Mouse (Mus musculus) WW6 (cell line): ENCODE data around the gene Olfr64.
A peak's percentile ranks its signal among the peaks of the same experiment; 100 is the strongest.

Experiments used
- DNase-seq: peaks from one replicate; pipeline ENCODE4 v3.0.0-alpha.2; 2013; ENCODE audit warnings: low read depth, low spot score

The Olfr64 gene

GRCm38 (mm10) chr7:103894385-103894784 lies at the start of gene Olfr64:
TSS of gene Olfr64 (minus strand) at chr7:103894485.
- no peak for DNase-seq

DNA sequence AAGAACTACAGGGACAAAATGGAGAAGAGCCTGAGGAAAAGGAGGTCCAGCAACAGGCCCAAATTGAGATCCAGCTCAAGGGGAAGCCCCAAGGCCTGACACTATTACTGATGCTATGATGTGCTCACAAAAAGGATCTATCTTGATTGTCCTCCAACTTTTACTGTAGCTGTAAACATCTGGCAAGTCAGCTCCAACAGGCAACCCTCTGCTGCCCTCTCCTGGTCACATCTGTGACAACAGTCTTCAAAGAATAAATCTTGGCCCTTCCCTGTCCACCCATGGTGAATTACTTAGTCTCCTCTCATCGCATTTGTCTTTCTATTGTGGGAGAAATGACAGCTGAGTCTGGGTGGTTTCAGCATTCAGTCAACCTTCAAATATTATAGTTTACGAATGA lies 48.4 kb upstream of the Olfr64 start:
- DNase-seq, result peak; percentile 28

- no peak for DNase-seq
These were observed 40.0 kb upstream of the Olfr64 start, which contains the start of gene Olfr632 for GRCm38 (mm10) chr7:103934264-103934663. TSS of gene Olfr632 (plus strand) at chr7:103934347.

- DNase-seq, result no peak
These were observed 34.2 kb upstream of the Olfr64 start, which contains the start of gene Olfr631 for GRCm38 (mm10) chr7:103928525-103928924. TSS of gene Olfr631 (plus strand) at chr7:103928825.

DNA sequence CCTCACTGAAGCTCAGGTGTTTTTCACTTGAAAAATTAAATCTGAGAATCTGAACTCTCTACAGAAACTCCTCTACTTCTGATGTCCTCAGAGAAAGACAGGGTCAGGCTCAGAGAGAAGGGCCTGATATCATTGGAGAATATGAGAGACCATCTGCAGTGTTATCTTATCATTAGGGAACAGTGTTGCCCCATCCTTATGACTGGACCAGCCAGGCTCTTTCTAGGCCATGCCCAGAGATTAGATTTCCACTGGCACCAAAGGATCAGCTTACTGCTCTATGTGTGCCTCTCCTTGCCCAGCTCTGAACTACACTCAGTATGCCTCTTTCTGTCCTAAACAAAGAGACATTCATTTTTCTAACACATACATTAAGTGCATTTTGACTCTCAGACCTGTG lies 21.1 kb upstream of the Olfr64 start:
- DNase-seq, result no peak

DNA sequence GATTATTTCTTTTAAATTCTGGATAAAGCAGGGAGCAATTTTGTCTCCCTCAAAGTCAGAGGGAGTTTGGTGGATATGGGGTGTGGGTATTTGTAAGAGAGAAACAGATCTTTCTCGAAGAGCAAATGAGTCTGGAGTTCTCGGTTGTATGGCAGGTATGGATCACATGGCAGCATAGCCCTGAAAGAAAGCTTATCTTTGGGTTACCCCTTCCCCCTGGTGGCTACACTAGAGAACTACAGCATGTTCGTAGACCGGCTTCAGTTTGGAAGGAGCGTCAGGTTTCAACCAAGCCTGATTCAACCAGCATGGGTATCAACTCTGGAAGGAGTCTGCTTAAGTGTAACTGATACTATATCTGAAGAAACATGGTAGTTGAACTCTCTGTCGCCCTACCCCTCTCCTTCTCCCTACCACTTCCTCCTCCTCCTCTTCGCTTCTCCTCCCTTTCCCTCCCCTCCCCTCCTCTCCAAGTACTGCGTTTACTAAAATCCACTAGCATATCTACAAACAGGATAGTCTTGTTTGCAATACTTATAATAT lies 18.8 kb upstream of the Olfr64 start:
- DNase-seq, result peak; percentile 18

DNA sequence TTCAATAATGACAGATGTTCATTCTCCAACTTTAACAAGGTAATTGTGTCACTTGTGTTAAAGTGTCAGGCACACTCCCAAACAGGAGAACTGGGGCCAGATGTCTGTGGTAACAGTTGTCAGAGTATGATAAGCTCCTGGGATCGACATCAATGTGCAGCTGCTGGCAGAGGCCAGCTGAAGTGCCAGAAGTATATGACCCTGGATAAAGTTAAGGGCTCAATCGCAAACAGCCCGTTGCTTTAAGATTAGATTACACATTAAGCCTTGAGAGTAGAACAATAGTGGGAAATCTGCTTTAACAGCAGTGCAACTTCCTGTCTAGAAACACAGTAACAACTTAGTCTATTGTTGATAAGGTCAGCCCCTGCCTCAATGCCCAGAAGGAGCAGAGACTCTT lies 15.8 kb upstream of the Olfr64 start:
- DNase-seq, result no peak

DNA sequence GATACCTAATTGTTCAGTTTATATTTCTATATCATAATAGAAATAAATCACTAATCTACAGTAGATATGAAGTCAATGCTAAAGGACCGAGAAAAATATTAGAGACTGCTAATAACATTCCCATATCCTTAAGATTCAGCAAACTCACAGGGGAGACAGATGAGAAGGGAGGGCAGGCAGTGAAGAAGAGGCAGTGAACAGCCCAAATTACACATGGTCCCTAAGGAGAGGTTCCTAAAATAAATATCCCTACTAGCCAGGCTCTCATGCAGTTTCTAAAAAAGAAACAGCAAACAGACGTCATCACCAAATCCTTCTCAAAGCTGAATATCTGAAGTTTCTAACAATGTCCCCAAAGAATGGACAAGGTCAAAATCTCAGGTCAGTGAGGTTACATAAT lies 8.9 kb upstream of the Olfr64 start, which contains the start of gene Olfr65:
TSS of gene Olfr65 (plus strand) at position 301 of the 400 bp plus-strand sequence.
- no peak for DNase-seq

DNA sequence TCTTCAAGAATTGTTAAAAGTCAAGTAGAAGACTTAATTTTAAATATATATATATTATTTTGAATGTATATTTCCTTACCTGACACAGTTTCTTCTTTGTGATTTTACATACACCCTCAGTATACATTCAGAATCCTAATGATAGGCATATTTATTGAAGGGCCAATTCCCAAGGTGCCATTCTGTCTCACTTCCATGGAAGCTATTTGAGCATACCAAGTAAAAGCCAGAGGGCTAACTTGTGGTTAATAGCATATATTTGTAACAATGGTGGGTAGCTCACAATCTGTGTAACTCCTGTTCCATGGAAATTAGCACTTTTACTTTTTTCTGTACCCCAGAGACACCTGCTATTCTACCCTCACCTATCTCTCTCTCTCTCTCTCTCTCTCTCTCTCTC lies 8.1 kb downstream of the Olfr64 start, which contains the start of gene Olfr66:
TSS of gene Olfr66 (minus strand) at position 101 of the 400 bp plus-strand sequence.
- no peak for DNase-seq

GRCm38 (mm10) chr7:103877093-103877492 lies 17.2 kb downstream of the Olfr64 start:
- no peak for DNase-seq

DNA sequence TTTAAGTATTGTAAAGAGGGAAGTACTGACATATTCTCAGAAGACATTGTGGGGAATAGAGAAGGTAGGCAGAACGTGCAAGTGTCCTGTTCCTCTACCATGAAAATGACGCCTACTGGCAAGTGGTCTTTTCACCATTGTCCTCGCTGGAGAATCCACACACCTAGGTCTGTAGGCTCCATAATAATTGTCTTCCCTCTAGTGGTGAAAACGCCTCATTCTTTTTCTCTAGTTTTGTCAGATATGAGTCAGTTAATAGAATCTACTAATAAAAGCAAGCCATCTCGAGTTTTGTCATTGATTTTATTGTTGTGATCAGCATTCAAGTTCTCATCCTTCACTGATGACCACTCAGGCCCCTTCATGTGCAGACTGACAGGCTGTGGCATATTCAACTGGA lies 19.8 kb downstream of the Olfr64 start:
- no peak for DNase-seq

DNA sequence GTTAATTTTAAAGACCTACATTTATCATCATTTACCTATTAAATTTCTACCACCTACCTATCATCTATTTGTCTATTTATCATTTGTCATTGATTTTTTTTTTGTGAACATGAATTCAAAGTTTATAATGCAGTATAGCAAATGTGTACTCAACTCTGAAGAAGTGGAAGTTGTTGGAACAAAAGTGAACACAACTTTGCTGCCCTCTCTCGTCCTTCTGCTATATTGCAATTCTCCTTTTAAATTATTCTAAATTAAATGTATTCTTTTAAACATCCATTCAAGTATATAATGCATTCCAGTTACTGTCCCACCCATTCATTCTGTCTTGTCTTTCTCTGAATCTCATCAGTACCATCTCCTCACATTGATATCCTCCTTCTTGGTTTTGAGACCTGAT lies 21.2 kb downstream of the Olfr64 start:
- DNase-seq, result no peak

DNA sequence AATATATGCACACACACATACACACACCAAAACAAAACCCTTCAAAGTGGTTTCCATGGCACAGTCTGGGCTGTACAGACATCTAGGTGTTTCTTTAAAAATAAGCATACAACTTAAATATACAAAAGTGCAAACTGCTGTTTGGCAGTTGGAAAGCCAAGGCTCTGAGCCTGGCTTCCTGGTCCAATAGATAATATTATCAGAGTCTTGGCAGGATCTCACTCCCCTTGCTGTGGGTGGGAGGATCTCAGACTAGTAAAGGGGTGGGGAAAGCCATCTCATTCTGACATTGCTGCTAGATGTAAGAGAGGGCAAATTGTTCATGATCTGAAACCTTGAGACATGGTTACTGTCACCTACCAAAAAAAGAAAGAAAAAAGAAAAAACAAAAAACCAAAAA lies 23.6 kb downstream of the Olfr64 start:
- no peak for DNase-seq

DNA sequence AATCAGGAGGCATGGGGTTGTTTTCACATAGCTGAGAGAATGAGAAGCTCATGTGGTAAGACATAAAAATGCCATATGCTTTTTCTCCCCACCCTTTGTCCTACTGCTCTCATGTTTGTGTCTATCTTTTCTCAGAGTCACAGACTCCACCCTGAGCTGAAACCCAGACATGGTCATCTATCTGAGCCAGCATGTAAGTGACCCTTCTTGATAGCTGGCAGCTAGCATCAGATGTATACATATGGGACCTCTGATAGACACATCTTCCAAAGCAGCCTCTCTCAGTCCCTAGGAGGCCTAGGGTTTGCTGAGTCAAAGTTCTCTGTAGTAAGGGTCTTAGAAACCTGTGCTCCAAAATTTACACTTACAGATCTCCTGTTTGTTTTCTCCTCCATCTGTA lies 28.6 kb downstream of the Olfr64 start:
- no peak for DNase-seq

DNA sequence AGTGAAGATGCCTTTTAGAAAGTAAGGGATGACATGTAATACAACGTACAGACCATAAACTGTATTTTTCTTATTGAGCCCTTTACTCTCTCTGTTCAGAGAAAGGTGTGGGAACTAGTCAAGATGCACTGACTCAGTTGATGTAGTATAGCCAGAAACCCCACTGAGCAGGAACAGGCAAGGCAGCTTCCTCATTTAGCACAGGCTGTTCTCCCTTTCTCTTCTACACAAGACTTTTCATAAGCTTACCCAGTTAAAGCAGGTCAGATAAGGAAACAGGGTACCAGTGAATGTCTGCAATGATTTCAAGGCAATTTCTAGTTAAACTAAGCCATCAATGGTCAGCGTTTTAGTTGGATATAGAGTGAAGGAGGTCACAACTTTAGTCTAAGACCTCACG lies 32.8 kb downstream of the Olfr64 start:
- no peak for DNase-seq

- DNase-seq, result peak; percentile 74
These were observed 33.4 kb downstream of the Olfr64 start for GRCm38 (mm10) chr7:103860855-103861254.

GRCm38 (mm10) chr7:103859076-103859475 lies 35.2 kb downstream of the Olfr64 start:
- DNase-seq, result no peak

DNA sequence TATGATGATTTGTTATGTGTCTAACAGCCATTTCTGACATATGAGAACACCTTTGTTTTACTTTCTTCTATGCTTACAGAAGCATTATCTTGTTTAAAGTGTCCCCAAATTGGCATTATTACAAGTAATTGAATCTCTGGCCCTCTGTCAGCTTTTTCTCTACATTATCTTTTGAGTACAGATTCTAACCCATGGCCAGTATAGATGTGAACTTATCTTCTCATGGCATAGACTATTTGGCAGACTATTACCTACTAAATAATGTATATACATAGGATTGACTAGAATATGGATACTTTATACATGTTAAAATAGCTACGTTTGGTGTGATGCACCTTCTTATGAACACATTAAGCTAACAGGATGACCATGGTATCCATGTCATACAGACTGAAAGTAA lies 39.6 kb downstream of the Olfr64 start:
- DNase-seq, result no peak

DNA sequence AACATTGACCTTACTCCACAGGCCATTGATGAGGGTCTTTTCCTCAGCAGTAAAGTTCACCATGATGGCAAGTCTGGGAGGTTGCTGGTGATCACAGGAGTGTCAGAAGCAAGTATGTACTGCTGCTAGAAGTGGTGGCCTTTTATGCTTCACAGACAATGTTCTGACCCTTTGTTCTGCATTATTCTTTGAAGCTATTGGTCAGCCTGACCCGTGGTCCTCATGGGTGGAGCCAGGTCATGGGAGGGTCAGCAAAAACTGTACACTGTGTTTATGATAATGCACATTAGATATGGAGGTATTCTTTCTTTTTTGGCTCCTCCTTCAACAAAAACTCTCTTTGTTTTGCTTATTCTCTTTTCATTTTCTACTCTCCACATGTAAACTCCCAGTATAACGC lies 41.2 kb downstream of the Olfr64 start, which contains the start of gene Hbb-y:
TSS of gene Hbb-y (minus strand) at position 127 of the 400 bp plus-strand sequence.
- DNase-seq, result no peak

GRCm38 (mm10) chr7:103844525-103845325 lies 49.6 kb downstream of the Olfr64 start:
- no peak for DNase-seq

DNA sequence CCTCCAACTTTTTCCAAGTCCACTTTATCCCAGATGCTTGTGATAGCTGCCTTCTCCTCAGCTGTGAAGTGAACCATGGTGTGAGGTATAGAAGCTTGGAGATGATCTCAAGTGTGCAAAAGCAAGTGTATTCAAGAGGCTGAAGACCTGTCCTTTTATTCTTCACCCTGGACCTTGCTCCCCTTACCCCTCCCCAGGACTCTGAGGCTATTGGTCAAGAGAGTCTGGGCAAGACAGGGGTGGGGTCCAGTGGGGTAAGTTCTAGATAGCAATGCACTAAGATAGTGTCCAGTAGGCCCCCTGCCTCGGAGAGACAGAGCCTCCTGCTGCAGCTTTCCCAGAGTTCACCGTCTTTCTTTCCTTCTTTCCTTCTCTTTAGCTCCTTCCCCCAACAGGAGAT lies 51.3 kb downstream of the Olfr64 start, which contains the start of gene Hbb-bh1:
TSS of gene Hbb-bh1 (minus strand) at position 131 of the 400 bp plus-strand sequence.
- no peak for DNase-seq

- DNase-seq, result no peak
These were observed 54.0 kb downstream of the Olfr64 start, which contains the start of gene Hbb-bh2 for GRCm38 (mm10) chr7:103840268-103840667. TSS of gene Hbb-bh2 (minus strand) at chr7:103840520.
